Mouse (Mus musculus) brain, embryonic 18.5 days (tissue): ENCODE results near the gene Cdk17.

Experiments used
- DNase-seq: peaks from one replicate; pipeline ENCODE4 v3.0.0-alpha.2; 2012; ENCODE audit warnings: low read depth, low spot score

Gene Cdk17

DNA sequence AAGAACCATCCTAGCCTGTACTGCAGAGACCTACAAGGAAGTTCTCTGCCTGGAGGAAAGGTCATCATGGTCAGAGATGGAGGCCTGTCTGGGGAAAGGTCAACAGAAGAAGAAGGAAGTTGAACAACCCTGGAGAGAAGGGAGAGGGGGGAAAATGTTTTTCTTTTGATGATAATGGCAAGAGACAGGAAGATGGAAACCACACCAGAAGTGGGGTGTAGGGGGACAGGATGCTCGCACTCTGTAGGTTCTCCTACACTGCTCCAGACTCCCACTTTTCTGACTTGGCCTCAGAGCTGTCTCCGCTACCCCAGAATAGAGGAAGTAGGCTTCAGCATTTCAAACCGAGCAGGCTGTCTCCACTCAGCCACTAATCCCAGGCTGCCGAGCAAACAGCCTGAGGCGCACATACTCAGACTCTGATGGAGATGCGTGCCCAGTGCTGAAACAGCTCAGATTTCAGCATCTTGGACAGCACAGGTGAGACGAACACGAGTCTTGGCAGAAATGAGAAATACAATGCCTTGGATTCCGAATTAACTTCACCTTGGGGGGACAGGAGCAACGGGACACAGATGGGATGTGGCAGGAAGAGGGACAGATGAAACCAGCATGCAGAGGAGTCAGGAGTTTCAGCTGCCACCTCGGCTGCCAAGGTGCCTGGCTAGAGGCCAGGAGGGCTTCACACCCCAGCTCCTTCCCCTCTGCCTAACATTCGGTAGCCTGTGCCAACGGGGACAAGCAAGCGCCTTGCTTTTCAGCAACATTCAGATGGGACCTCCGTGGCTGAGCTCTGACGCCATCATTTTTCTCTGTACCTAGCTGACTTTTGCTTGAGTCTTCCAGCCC, 100.7 kb downstream of the Cdk17 start:
- DNase-seq = no peak

DNA sequence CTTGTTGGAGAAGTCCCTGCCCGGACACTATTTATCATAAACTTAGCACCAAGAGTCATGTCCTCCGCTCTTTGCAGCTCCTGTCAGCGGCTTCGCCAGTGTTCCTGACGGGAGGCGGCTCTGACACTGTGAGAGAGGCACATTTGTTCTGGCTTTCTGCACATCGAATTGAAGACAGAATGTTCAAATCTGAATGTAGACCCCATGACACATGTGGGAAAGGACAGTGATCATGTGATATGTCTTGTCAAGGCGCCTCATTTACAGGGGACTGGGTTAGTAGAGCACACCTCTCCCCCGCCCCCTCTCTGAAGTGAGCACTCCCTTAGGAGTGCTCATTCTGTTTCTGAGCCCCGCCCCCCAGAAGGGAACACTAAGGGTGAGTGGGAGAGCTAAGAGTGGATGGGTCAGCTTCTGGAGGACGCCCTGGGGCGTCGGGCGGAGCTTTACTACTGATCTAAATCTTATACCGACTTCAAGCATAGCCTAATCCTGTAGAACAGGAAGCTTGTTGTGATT, 101.4 kb downstream of the Cdk17 start:
- DNase-seq = no peak

DNA sequence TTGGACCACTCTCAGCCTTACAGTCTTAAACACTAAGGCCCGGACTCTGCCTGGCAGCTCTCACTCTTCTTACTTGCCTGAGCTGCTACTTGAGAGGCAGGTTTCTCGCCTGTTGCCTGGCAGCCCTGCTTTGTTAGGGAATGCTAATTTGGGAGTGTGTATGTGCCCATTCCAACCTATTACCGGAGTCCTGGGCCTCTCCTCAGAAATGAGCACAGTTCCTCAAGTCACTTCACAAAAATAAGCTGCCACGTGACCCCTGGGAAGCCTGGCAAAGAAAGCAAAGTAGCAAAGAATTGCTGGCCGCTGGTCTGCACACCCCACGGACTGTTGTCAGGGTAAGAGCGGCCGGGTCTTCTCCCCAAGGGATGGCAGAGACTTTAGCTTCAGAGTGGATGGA, 102.8 kb downstream of the Cdk17 start:
- no peak for DNase-seq

DNA sequence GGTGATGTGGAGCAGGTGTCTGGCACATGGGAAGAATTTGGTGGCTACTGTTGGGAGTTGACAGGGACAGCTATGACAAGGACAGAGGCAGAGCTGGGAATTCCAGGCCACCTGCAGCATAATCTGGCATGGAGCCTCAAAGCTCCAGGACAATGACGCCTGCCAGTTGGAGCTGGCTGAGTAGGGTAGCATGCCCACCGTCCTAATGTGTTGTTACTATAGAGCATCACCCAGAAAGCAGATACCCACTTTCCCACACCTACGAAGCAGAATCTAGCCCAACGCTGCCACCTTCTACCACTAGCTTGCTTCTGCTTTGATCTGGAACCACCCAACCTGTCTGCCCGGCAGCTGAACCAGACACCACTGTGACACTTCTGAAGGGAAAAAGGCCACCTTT, 103.3 kb downstream of the Cdk17 start:
- no peak for DNase-seq

DNA sequence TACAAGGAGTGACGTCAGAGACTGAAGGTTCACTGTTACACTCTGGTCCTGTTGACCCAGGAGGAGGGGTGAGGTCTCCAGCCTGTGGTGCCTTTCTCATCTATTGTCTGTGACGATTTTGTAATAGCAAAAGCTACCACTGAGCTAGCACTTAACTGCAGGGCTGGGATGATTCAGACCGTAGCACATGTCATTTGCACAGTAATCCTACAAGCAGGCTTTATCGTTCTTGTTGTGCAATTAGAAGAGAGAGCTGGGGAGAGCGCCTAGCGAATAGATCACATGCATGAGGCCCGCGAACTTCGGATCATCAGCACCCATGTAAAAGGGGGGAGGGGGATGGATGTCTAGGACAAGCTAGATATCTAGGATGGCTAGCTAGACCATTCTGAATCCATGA, 105.2 kb downstream of the Cdk17 start:
- no peak for DNase-seq

DNA sequence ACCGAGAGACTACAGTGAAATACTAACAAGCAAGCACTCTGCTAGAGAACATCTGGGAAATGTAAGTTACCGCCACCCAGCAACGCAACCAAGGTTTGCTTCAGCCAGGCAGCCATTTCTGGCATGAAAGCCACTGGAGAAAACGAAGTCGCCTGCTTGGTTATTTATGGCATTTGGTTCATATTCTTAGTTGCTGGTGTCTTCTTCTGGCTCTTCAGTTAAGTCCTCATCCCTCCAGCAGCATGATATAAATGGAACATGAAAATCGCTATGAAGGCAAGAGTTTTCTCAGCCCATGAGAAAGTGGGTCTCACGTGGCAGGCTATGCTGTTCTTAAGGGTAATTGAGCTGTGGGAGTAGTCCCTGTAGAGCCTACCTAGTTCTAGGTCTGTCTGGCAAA, 105.8 kb downstream of the Cdk17 start:
- DNase-seq = no peak

DNA sequence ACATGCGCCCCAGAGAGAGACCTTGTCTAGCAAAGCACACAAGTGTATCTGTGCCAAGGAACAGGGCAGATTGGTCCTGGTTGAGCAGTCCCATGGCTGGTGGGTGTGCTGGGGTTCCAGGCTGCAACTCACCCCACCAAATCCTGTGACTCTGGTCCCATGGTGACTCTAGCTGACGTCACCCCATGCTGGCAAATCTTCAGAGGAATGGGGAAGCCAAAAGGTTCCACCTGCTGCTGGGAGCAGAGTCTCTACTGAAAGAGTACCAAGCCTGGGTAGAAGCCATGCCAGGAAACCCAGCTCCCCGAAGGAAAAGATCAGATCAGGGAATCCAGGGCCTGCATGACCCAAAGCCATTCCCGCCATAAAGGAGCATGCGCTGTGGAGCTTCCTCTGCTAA, 106.8 kb downstream of the Cdk17 start:
- DNase-seq = no peak

DNA sequence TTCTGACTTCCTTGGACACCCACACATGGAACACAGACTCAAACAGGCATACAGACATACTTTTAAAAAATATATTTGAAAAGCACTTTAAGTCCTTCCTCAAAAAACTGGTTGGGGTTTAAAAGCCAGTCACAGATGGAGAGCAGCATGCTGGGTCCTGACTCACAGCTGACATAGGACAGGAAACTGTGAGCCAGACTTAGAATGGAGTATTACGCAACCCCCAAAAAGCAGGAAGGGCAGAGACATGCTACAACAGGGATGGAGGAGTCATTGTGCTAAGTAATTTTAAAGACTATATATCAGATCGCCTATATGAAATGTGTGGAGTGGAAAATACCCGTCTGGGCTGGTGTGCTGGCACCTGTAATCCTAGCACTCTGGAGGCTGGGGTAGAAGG, 107.7 kb downstream of the Cdk17 start:
- no peak for DNase-seq

DNA sequence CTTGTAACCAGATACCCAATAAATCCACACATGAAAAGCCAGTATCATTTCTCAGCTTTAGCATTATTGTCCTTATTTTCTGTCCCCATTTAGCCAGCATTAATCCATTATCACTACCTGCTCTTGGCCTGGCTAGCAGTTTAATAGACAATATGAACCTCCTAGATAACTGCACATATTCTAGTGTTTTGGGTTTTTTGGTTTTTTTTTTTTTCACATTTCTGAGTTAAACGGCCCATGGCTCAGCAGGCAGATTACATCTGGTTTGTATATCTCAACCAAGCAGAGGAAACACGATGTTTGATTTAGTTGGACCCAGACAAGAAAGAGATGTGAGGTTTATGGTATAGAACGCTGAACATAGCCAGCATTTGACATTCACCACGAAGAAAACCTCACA, 109.1 kb downstream of the Cdk17 start:
- DNase-seq = no peak

DNA sequence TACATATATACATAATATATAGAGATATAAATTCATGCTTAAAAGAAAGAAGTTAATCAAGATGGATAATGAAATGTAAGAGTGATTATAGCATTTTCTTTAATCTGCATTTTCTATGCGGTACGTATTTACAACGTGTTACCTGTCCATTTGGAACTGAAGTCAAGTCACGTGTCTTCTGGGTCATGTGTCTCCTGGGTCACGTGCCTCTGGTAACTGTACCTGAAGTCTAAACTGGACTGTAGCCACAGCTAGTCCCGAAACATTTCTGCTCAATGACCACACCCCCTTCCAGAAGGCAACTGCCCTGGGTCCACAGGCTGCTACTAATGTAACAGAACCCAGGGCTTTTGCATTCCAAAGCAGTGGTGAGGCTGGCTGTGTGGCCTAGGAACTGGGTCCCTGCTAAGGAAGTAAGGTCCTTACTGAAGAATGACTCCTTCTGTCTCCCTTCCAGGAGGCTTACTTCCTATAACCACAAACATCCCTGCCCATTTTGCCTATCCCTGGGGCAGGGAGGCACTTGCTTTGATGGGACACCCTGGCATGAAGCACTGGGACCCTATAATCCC, 110.3 kb downstream of the Cdk17 start:
- no peak for DNase-seq

DNA sequence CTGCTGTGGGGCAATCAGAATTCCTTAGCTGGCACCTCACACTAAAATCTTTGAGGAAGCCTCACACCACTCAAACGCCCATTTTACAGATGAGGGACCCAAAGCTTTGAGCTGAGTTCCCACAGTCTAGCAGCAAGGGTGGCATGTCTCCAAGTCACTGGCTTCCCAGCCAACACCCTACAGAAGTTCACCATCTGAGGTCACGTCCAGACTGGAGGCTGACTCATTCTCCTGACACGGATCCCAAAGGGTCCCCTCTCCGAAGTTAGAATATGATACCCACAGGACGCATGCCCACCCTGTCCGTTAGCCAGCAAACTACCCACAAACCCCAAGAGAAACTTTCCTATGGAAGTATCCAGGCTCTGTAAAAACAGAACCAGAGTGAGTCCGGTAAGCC, 111.2 kb downstream of the Cdk17 start:
- DNase-seq = no peak

DNA sequence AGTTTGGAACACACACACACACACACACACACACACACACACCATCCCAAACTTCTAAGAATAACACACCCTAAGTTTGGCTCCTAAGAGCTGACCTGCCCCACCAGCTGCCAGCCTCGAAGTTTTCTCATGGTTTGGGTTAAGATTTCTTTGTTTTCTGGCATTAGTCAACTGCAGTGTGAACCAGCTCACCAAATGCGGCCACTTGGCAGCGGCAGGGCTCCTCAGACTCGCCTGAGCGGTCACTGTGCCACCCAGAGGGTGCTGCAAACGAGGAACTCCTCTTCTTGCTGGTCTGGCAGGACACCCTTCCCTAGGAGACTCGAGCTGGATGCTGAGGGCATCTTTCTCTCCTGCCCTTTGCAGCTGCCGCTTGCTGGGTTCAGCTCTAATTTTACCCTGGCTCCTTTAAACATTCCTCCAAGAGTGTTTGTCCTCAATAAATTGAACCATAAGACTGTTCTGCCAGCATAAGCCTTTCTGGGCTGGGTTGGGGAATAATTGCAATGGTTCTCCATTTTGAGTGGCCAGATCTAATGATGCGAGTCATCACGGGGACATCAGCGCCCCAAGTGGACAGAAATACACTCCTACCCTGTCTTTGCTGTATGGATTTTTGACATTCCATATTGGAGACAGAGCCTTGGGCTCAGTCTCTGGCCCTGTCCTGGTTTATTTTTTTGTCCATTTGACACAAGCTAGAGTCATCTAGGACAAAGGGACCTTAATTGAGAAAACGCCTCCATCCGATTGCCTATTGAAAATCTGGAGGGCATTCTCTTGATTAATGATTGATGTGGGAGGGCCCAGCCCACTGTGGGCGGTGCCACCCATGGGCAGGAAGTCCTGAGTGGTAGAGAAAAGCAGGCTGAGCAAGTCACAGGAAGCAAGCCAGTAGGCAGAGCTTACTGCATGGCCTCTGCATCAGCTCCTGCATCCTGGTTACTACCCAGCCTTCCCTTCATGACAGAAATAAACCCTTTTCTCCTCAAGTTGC, 112.6 kb downstream of the Cdk17 start:
- no peak for DNase-seq

DNA sequence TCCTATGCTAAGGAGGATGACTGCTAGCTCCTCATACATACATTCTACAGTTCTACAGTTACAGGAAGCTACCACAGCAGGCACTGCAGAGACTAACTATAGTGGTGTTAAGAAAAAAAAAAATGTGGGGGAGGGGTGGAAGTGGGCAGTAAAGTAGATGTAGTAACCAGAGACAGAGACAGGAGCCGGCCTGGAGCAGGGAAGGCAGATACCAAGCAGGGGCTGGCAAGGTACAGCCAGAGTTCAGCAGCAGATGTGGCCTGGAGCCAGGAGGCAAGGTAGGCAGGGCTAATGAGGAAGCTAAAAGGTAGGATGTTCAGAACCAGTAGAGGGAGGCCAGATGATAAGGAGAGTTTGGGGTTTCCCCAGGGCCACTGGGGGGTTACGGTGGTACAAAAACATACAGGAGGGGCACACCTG, 113.6 kb downstream of the Cdk17 start:
- DNase-seq = no peak

DNA sequence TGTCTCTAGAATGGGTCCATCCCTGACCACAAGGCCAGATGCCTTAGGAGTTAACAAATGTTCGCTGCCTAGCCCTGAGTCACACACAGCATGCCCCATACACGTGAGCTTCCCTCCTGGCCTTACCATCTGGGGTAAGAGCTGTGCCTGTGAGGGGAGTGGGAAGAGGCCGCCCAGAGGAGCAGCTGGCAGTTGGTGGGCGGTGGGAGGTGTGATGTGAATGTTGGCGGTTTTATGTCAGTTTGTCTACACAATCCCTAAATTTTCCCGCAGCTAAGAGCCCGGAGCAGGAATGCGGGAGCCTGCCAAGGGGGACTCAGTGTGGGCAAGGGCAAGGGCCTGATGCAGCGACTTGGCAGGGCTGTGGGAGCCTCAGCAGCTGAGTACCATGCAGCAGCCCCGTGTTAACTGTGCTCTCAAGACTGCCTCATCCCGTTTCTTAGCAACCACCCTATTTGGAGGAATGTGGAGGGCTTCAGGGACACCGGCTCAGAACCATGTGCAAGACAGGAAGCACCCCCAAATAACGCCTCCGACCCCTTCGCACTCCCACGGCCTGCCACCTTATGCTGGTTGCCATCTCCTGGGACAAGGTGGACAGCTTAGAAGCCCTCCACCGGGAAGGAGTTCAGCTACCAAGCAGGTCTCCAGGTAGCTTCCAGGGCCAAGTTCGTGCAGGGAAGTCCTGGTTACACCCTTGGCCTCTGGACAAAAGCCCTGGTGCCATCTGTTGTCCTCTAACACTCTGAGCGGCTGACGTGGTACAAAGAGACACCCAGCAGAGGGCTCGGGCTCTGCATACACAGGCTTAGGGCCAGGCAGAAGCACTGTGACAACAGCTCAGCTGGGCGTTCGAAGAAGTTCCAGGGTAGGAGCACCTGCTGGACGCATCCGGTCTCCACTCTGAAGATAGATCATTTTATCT, 114.8 kb downstream of the Cdk17 start:
- DNase-seq = no peak

DNA sequence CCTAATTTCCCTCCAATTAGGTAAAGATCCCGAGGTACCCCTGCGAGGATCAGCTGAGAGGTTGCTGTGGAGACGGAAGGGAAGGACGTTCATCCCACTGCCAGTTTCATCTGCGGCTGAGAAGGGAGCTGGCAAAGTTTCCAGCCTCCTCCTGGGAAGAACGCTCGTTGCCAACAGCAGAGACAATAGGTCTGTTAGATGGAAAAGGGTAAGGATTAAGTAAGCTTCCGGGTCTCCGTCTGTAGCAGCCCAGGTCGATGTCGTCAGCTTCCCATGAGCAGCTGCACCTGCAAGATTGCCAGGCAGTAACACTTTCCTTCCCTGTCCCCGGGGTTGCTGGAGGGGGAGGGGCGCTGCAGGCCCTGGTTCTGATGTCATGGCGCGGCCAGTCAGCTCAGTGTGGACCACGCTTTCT, 115.7 kb downstream of the Cdk17 start:
- no peak for DNase-seq

DNA sequence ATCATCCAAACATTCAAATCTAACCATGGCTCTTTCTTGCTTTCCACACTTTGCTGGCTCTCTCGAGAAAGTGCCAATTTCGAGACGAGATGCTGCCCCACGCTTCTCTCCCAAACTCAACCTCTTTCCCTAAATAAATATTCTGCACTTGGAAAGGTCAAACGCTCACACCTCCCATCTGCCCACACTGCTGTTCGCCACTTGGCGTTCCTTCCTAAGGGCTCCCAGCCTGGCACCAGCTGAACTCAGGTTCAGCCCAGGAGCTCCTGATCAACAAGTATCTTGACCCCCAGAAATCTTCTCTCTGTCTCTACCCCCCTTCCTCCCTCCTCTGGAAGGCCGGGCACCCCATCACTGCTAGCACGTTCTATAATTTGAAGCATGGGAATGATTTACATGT, 116.2 kb downstream of the Cdk17 start:
- DNase-seq = no peak

DNA sequence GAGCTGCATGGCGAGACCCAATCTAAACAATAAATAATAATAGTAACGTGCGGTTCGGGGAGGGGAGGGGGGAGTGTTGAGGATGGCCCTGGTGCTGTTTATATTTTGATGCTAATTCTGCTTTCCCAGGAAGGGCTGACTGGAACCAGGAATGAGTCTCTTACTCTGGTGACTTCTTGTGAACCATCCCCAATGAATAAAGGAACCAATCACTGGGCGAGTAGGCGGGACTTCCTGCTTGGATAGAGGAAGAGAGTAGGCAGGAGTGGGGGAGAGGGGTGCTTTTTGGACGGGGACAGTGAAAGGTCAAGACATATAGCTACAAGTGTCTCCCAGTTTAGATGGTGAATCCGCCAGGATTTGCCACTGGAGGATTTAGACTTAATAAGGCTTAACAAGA, 117.7 kb downstream of the Cdk17 start:
- no peak for DNase-seq

DNA sequence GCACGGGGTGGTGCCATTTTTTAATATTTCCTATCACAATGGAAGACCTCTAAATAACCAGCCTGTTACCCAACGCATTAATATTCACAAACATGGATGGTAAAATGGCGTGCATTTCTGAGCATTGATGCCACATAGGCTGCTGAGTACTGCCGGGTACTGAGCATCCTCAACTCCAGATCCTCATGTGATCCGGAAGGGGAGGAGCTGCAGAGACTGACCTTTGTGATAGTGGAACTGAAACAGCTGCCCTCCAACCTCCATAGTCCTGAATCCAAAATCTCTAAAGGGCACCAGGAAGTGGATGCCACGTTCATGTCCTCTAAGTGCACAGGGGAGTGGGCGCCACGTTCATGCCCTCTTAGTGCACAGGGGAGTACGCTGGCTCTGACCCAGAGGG, 118.4 kb downstream of the Cdk17 start:
- DNase-seq = no peak

DNA sequence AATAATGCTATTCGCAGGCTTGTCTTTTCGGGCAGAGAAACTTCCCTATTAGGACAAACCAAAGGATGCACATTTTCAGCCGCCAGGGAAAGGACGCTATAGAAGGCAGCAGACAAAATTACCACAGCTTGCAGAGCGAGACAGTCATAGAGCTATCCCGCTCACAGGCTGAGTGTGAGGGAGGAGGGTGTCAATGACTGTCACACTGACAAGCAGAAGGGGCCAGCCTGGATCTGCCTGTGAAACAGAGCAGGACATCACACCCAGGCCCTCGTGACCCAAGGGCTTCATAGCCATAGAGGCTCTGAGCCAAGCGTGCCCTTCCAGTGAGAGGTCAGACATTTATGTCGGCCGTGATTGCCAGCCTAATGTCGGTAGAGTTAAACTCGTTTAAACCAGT, 119.9 kb downstream of the Cdk17 start:
- no peak for DNase-seq

DNA sequence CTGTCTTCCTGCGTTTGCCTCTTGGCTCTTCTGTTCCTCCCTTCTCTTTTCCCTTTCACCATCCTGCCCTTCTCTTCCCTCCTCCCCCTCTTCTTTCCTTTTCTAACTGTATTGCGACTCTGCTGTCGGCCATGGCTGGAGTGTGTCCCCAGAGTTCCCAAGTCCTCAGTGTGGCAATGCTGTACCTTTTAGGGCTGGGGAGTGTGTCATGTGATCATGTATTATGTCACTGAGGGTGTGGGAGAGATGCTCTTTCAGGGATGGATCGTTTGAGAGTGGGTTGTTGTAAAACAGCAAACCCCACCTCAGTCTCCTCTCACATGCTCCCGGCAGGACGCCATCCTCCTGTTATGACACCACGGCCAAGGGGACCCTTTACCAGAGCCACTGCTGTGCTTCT, 120.4 kb downstream of the Cdk17 start:
- DNase-seq = no peak

DNA sequence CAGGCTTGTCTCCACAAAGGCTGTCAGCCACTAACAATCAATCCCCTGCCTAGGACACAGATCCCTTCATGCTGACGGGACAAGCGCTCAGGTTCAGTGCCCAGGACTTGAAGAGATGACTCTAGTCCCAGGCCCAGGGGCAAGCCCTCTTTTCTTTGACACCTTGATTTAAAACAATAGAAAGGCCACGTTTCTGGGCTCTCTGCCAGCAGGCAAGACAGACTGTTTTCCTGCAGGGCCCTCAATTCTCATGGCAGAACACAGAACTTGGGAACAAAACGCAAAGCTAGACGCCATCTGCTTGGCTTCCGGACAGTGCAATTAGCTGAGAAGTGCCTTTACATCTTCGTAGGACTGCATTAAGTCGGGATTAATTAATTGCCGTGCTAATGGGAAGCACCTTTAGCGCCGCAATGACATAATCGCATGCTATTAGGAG, 121.9 kb downstream of the Cdk17 start:
- no peak for DNase-seq
